Mouse (Mus musculus): Measurements from ENCODE around the gene Usp33.
A peak's percentile ranks its signal among the peaks of the same experiment; 100 is the strongest.

Gene Usp33

GRCm38 (mm10) chr3:152401964-152402670 is 55.8 kb downstream of the Usp33 start:
- peak; percentile 97 for DNase-seq (ENCODE audit: low spot score)

GRCm38 (mm10) chr3:152402671-152403066 is 56.4 kb downstream of the Usp33 start:
- no peak for DNase-seq (ENCODE audit: low spot score)

DNA sequence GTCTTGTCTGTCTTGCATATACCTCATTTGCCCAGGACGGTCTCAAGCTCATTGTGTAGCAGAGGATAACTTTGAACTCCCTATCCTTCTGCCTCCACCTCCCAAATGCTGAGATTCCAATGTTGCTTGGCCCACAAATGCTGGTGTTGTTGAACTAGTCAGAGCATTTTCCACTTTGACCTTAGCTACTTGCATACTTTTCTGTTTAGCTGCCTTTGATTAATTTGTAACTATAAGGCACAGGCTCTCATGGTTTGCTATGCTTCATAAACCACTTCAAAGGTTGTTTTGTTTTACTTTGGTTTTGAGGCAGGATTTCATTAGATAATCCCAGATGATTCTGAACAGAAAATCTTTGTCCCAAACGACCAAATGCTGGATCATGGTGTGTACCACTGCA is 57.5 kb downstream of the Usp33 start:
- no peak for DNase-seq (ENCODE audit: low spot score)

- DNase-seq (ENCODE audit: low spot score) = no peak
These were observed 59.1 kb downstream of the Usp33 start for GRCm38 (mm10) chr3:152405420-152405819.

DNA sequence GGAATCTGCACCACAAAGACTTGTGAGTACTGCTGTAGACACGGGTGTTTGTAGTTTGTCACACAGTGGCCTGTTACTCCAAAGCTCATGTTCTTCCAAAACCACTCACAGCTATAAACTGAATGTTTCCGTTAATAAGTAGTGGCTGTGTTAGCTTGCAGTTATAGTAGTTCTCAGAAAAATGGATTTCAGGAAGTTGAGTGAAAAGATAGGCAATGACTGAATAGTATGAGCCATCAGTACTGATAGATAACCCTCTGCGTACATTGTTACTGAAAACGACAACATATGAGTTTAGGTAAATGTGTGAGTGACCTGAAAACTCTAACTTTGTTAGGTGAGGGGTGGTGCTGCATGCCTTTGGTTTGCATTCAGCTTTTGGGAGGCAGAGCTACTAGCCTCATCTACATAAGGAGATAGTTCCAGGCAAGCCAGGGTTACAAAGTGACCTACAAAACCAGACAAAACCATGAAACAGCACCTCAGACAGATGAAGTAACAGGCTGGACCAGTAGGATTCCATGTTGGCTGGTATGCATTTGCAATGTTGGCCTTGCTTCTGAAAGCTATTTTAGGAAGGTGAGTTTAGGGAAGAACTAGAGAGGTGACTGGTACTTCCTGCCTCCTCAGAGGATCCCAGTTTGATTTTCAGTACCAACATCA is 59.8 kb downstream of the Usp33 start:
- DNase-seq (ENCODE audit: low spot score) = no peak

DNA sequence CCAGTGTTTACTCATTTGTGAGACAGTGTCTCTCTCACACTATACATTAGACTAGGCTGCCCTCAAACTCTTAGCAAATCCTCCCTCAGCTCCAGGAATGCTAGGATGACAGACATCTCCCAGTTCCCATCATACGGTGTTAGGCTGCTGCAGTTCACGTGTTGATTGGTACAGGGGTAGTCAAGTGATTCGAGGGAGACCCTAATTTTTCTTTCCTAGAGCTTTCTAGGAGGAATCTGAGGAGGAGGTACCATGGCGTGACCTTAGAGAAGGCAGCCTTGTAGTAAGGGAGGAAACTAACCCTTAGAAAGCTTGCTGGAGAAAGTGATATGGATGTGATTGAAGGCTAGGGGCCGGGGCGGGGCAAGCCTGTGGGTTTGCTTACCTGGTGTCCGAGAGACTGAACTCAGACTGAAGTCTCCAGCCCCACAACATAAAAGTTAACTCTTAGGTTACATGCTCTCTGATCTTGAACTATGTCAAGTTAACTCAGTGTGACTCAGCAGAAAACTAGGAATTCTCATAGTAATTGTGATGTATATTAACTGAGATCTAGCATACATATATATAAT is 64.8 kb downstream of the Usp33 start:
- DNase-seq (ENCODE audit: low spot score) = no peak

DNA sequence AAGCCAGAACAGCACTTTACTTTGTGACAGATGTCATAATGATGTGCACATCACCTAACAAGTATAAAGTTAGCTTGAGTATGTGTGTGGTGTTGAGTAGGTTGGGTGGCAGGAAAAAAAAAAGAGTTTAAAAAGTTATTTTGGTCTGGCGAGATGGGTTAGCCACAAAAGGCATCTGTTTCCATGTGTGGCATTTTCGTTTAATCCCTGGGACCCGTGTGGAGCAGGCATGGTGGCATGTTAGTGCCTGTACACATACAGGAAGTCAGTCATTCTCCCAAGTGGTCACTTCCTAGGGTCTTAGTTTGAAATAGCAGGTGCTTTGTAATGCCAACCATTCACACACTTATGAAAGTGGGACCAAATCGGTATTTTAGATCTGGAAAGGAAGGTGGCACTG is 66.1 kb downstream of the Usp33 start:
- DNase-seq (ENCODE audit: low spot score) = no peak

- no peak for DNase-seq (ENCODE audit: low spot score)
These were observed 82.6 kb downstream of the Usp33 start for GRCm38 (mm10) chr3:152428925-152429324.

GRCm38 (mm10) chr3:152432677-152433076 is 86.4 kb downstream of the Usp33 start:
- no peak for DNase-seq (ENCODE audit: low spot score)

DNA sequence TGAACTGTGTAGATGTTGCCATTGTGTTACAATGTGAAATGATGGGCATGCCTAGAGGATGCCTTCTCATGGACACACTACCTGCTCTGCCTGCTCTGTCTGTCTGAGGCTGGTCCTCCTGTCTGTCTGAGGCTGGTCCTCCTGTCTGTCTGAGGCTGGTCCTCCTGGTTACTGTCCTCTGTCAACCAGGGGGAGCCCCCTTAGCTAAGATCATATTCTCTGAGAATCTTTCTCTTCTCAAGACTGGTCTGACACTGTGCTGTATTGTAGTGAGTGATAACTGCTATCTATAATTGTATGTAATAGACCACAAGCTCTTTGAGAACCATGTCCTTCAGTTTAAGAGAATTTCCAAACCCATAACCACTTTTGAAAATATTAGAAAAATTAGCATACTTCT is 89.3 kb downstream of the Usp33 start:
- no peak for DNase-seq (ENCODE audit: low spot score)

DNA sequence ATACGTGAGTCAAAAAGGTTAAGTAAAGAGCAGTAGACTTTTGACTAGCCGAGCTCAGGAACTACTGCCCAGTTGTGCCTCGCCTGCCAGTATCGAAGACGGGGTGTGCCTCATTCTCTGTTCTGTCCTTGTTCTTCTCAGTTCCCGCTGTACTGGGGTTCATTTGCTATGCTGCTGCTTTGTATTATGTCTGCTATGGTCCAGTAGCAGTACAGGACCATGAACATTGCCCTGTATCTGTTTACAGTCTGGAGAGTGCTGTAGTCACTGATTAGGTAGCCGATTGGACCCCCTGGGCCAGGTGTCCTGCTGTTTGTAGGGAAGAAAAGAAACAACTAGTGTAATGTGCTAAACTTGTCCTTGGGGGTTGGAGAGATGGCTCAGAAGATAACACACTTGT is 91.8 kb downstream of the Usp33 start:
- DNase-seq (ENCODE audit: low spot score) = no peak

- no peak for DNase-seq (ENCODE audit: low spot score)
These were observed 96.5 kb downstream of the Usp33 start for GRCm38 (mm10) chr3:152442795-152443194.
